Mouse (Mus musculus): ENCODE measurements at regions not wholly inside any gene's neighbourhood (a gene's known extent, or its start where the extent isn't known, plus 50 kb on each side); places are given as distances from the start of the nearest gene placed in this dataset.

DNA sequence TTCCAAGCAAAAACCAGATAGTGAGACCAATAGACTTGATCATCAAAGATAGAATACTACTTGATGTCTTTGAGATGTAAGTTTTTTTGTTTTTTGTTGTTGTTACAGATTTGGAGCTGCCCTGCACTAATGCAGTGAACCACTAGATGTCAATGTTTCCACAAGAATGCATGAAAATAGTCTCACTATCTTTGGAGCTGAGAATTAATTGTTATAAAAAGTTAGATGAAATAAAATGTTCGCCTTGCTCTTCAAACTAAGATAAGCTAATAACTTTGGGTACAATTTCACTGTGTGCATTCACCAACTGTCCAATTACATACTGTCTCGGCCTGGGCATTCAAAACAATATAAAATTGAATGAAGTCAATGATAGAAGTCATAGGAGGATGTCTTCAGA lies 223.2 kb upstream of the Agtr1b start:
- no peaks in the 10 kb centered on the region for H3K9me3 ChIP-seq
- H3K9ac ChIP-seq, result no peak overlapping the region
- no peaks in the 10 kb centered on the region for H3K36me3 ChIP-seq
- no peak for ATAC-seq (ENCODE audit: insufficient read depth, low FRiP score, low read depth)
- no peak overlapping the region for H3K4me2 ChIP-seq
- H3K27ac ChIP-seq, result no peak overlapping the region
- H3K4me3 ChIP-seq (replicated peaks), result no peak overlapping the region
- no peaks in the 10 kb centered on the region for H3K27me3 ChIP-seq (replicated peaks)
- H3K4me1 ChIP-seq, result no peaks in the 10 kb centered on the region
- WGBS, result 30% methylated on average over 2 of the region's 2 CpGs

DNA sequence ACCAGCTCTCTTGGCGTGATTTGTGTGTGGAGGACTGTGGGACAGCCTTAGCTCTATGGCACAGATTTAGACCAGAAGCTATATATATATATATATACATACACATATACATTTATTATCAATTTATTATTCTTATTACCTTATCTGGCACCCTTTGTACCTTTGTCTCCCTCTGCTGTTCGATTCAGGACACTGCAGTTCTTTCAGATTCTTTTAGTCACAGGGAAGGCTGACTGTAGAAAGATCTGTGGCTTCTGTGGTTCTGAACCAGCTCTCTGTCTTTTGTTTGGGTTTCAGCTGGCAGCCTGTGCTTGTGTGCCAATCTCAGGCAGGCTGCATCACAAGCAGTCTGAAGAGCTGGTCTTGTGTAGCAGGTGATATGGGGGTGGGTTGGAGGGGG lies 184.6 kb upstream of the Agtr1b start:
- Histone ChIP-seq H3K9ac (no peak overlapping the region), H3K4me3 (replicated peaks) (no peak overlapping the region), H3K36me3 (no peaks in the 10 kb centered on the region), H3K27ac (no peak overlapping the region), H3K27me3 (replicated peaks) (no peaks in the 10 kb centered on the region), H3K4me2 (no peak overlapping the region), H3K9me3 (no peaks in the 10 kb centered on the region), H3K4me1 (no peaks in the 10 kb centered on the region)
- ATAC-seq (ENCODE audit: insufficient read depth, low FRiP score, low read depth), result no peak
- WGBS, result 50% methylated on average over 2 of the region's 2 CpGs

DNA sequence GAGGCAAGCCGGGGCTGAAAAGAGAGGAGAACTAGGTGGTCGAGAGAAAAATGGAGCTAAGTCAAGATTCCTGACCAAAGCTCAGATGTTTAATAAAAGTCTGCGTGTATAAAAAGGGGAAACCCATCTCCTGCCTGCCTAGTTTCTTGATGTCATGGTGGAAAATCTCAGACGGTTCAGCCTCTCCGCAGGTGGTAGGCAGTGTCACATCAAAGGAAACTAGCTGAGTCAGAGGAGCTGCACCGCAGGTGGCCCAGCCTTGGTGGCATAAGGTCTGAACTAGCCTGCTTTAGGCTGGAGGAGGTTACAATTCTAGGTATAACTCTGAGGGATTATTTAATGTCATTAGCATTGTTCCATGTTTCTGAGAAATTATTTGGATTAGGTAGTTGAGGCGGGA lies 177.0 kb upstream of the Agtr1b start:
- Histone ChIP-seq H3K36me3 (no peaks in the 10 kb centered on the region), H3K9me3 (no peaks in the 10 kb centered on the region), H3K27me3 (replicated peaks) (no peaks in the 10 kb centered on the region), H3K4me1 (no peaks in the 10 kb centered on the region), H3K4me3 (replicated peaks) (no peak overlapping the region), H3K4me2 (no peak overlapping the region), H3K27ac (no peak overlapping the region), H3K9ac (no peak overlapping the region)
- no peak for ATAC-seq (ENCODE audit: insufficient read depth, low FRiP score, low read depth)
- WGBS, result 72% methylated on average over 7 of the region's 7 CpGs

DNA sequence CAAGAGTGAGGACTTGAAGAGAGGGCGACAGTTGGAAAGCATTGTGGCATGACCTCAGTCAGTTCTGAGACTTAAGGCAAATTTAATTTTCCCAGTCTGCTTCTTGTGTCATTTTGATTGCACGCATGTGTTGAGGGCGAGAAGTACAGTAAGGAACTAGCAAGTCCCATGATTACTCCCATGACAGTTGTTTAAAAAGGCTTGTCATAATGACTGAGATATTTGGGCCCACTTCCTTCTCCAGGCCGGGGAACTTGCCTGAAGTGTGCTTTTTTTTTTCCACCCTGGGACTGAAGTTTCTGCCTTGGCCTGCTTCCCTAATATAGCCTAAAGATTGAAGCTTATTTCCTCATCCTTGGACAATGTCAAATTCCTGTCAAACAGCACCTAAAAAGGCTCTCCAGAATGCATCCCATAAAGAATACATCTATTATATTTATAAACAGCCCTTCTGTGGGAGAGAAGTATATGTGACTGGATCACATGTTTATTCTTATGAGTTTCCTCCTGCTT lies 171.6 kb upstream of the Agtr1b start:
- Histone ChIP-seq H3K9ac (no peak overlapping the region), H3K36me3 (no peaks in the 10 kb centered on the region), H3K9me3 (no peaks in the 10 kb centered on the region), H3K27ac (no peak overlapping the region), H3K4me2 (no peak overlapping the region), H3K4me1 (no peaks in the 10 kb centered on the region), H3K4me3 (replicated peaks) (no peak overlapping the region), H3K27me3 (replicated peaks) (no peaks in the 10 kb centered on the region)
- WGBS, result 30% methylated on average over 4 of the region's 4 CpGs
- ATAC-seq (ENCODE audit: insufficient read depth, low FRiP score, low read depth), result peak; percentile 35; the same call in 1 of the 2 replicates

DNA sequence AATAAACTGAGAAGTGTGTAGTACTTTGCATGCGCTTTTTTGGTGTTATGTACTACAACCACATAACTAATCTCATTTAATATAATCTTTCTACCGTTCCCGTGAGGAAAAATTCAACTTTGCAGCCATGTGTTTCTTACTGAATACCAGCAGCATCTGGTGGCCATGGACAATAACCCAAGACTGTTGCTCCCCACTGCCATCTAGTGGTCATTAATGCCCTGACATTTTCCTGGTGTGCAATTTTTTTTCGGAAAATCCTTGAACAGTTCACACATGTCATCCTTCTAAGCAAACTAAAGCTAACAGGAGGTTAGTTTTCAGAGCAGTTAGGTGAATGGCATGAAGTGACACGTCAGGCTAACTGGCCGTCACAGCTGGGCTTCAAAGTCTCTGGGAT lies 153.8 kb upstream of the Agtr1b start:
- no peak overlapping the region for H3K27ac ChIP-seq
- no peak overlapping the region for H3K4me3 ChIP-seq (replicated peaks)
- no peak overlapping the region for H3K9ac ChIP-seq
- H3K4me2 ChIP-seq, result no peak overlapping the region
- no peaks in the 10 kb centered on the region for H3K27me3 ChIP-seq (replicated peaks)
- ATAC-seq (ENCODE audit: insufficient read depth, low FRiP score, low read depth), result no peak
- H3K9me3 ChIP-seq, result no peaks in the 10 kb centered on the region
- no peaks in the 10 kb centered on the region for H3K36me3 ChIP-seq
- 42% methylated on average over 6 of the region's 6 CpGs for WGBS
- H3K4me1 ChIP-seq, result no peaks in the 10 kb centered on the region

GRCm38 (mm10) chr3:20509192-20509591 lies 142.2 kb upstream of the Agtr1b start:
- Histone ChIP-seq H3K27ac (no peak overlapping the region), H3K4me1 (no peaks in the 10 kb centered on the region), H3K4me2 (no peak overlapping the region), H3K9me3 (no peaks in the 10 kb centered on the region), H3K4me3 (replicated peaks) (no peak overlapping the region), H3K36me3 (no peaks in the 10 kb centered on the region), H3K27me3 (replicated peaks) (no peaks in the 10 kb centered on the region), H3K9ac (no peak overlapping the region)
- ATAC-seq (ENCODE audit: insufficient read depth, low FRiP score, low read depth), result peak; percentile 80; the same call in 1 of the 2 replicates
- 0% methylated on average over 2 of the region's 2 CpGs for WGBS

DNA sequence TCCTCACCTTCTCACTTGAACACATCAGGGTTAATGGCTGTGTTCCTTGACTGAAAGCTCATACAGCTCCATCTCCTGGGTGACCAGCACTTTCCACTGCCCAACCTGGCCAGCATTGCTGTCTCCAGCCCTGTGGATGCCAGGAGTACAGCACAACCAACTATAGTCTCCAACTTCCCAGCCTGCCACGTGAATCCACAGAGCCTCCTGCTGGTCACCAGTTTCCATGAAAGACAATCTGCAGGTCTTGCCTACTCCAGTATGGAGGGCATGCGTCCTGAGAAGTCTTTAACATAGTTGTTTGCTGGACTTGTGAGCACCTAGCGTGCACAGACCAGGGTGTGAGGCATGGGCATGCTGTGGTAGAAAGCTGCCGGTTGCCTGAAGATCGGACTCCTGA lies 138.6 kb upstream of the Agtr1b start:
- H3K4me1 ChIP-seq, result no peaks in the 10 kb centered on the region
- H3K36me3 ChIP-seq, result no peaks in the 10 kb centered on the region
- H3K9ac ChIP-seq, result no peak overlapping the region
- H3K27ac ChIP-seq, result no peak overlapping the region
- H3K4me2 ChIP-seq, result no peak overlapping the region
- ATAC-seq (ENCODE audit: insufficient read depth, low FRiP score, low read depth), result no peak
- WGBS, result 89% methylated on average over 5 of the region's 5 CpGs
- no peaks in the 10 kb centered on the region for H3K27me3 ChIP-seq (replicated peaks)
- no peak overlapping the region for H3K4me3 ChIP-seq (replicated peaks)
- no peaks in the 10 kb centered on the region for H3K9me3 ChIP-seq

Measured in stomach, embryonic 15.5 days (tissue).